Mouse (Mus musculus): ENCODE measurements around the gene Tfdp2. TPM values are rescaled to one million over a fixed set of nuclear protein-coding genes. Genes with fewer than 3 reads are reported as not detected.

The Tfdp2 gene
- total RNA-seq, 2 experiments from 2014 or later, result 40.6 to 46.4 TPM

- no peak for DNase-seq (ENCODE audit: low spot score in 2 of 2)
Measured at GRCm38 (mm10) chr9:96365271-96365872, 169.3 kb downstream of the Tfdp2 start.

- no peak for DNase-seq (ENCODE audit: low spot score in 2 of 2)
Measured at GRCm38 (mm10) chr9:96369654-96370384, 173.7 kb downstream of the Tfdp2 start.

- DNase-seq (ENCODE audit: low spot score in 2 of 2), result no peak
Measured at GRCm38 (mm10) chr9:96371075-96371474, 175.0 kb downstream of the Tfdp2 start.

Other genes starting within 250 kb of the Tfdp2 start
- gene Xrn1, start 241.5 kb upstream of the Tfdp2 start, total RNA-seq (2021), result 10 to 100 TPM; 27.2 to 28.8 TPM
- gene Gk5, start 76.9 kb upstream of the Tfdp2 start, total RNA-seq (2021), result 1 to 10 TPM; 3.3 TPM
- 10 to 100 TPM; 82.1 to 83.8 TPM for gene Atp1b3, start 168.2 kb downstream of the Tfdp2 start, total RNA-seq (2021)